Mouse (Mus musculus) heart, embryonic 12.5 days (tissue): ENCODE measurements at regions not wholly inside any gene's neighbourhood (a gene's known extent, or its start where the extent isn't known, plus 50 kb on each side); places are given as distances from the start of the nearest gene placed in this dataset.

Source experiments
- ATAC-seq: fragments of 200-750 bp; cut with Nextera tagmentation; 2 replicates; pipeline ENCODE4 v1.8.0; 2017; ENCODE audit warnings: moderate TSS enrichment, moderate library complexity; ENCODE audit not compliant: insufficient number of reproducible peaks, low FRiP score
- H3K27ac ChIP-seq: fragments of 300-500 bp; sonication (generic); 2 replicates; pipeline ENCODE4 v1.5.1; 2016; ENCODE audit warnings: mild to moderate bottlenecking, moderate library complexity; ENCODE audit not compliant: poor library complexity, severe bottlenecking
- H3K27me3 ChIP-seq: fragments of 300-500 bp; sonication (generic); replicated peaks from 2 replicates; pipeline ENCODE4 v1.6.1; 2016; ENCODE audit warnings: mild to moderate bottlenecking, moderate library complexity
- H3K36me3 ChIP-seq: fragments of 300-500 bp; sonication (generic); 2 replicates; pipeline ENCODE4 v1.6.1; 2016; ENCODE audit warnings: mild to moderate bottlenecking, moderate library complexity
- H3K4me1 ChIP-seq: fragments of 300-500 bp; sonication (generic); replicated peaks from 2 replicates; pipeline ENCODE4 v1.6.1; 2016; ENCODE audit warnings: mild to moderate bottlenecking
- H3K4me2 ChIP-seq: fragments of 300-500 bp; sonication (generic); 2 replicates; pipeline ENCODE4 v1.6.1; 2016; ENCODE audit warnings: mild to moderate bottlenecking, moderate library complexity
- H3K4me3 ChIP-seq: fragments of 300-500 bp; sonication (generic); 2 replicates; pipeline ENCODE4 v1.5.1; 2016; ENCODE audit warnings: mild to moderate bottlenecking
- H3K9ac ChIP-seq: fragments of 300-500 bp; sonication (generic); 2 replicates; pipeline ENCODE4 v1.6.1; 2016; ENCODE audit warnings: mild to moderate bottlenecking, moderate library complexity
- H3K9me3 ChIP-seq: fragments of 300-500 bp; sonication (generic); replicated peaks from 2 replicates; pipeline ENCODE4 v1.6.1; 2016; ENCODE audit warnings: mild to moderate bottlenecking, moderate library complexity
- WGBS: fragments of 180-500 bp; shearing (Covaris S2); methylation state at CpG from one replicate; pipeline ENCODE4 v1.1.7; 2016; 5-methylcytosine and 5-hydroxymethylcytosine counted together

DNA sequence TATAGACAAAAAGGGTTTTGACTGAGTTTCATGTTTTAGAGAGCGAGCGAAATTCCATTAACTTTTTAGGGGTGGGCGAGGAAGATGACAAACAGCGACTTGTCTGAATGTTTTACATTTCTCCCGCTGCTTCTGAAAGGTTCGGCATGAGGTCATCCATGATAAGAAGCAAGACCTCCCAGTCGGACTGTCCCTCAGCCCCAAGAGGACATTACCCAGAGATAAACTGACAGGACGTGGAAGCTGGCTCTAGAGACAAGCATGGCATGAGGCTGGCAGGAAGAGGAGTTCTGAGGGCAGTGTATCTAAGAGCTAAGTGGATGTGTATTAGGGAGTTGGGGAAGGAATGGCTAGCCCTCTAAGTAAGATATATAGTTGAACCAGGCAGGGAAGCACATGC is 104.5 kb upstream of the Pkdcc start:
- peak overlapping the region; percentile 88 for H3K27ac ChIP-seq
- H3K9me3 ChIP-seq: no peaks in the 10 kb centered on the region
- 5% methylated on average over 8 of the region's 8 CpGs for WGBS
- H3K4me1 ChIP-seq: peaks cover 61% of the 10 kb centered on the region
- no peak overlapping the region for H3K4me3 ChIP-seq
- no peaks in the 10 kb centered on the region for H3K27me3 ChIP-seq
- H3K4me2 ChIP-seq: peak overlapping the region; percentile 37
- no peak overlapping the region for H3K9ac ChIP-seq
- peak; percentile 60 for ATAC-seq
- no peaks in the 10 kb centered on the region for H3K36me3 ChIP-seq

DNA sequence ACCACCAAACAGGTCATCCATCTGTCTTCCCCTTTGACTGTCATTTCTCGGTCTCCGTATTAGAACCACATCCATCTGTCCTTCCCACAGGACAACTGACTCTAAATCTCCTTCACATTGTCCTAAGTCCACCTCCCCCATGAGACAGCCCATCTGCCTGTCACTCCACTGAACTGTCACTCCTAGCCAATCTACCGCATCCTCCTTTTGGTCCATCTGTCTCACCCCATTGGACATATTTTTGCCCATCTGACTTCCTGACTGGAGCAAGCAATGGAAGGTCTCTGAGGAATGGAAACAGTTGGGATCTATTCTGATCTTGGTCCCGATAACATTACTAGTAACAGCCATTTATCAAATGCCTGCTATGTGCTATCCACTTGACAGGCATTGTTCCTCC is 99.9 kb upstream of the Pkdcc start:
- H3K27me3 ChIP-seq: no peaks in the 10 kb centered on the region
- no peaks in the 10 kb centered on the region for H3K9me3 ChIP-seq
- H3K27ac ChIP-seq: no peak overlapping the region
- no peak overlapping the region for H3K4me2 ChIP-seq
- no peaks in the 10 kb centered on the region for H3K36me3 ChIP-seq
- no peak overlapping the region for H3K4me3 ChIP-seq
- H3K4me1 ChIP-seq: peaks cover 47% of the 10 kb centered on the region
- H3K9ac ChIP-seq: no peak overlapping the region
- WGBS: 72% methylated on average over 4 of the region's 4 CpGs
- no peak for ATAC-seq

GRCm38 (mm10) chr17:83115832-83116480 is 99.1 kb upstream of the Pkdcc start:
- no peaks in the 10 kb centered on the region for H3K36me3 ChIP-seq
- ATAC-seq: no peak
- no peak overlapping the region for H3K9ac ChIP-seq
- 47% methylated on average over 5 of the region's 6 CpGs for WGBS
- H3K4me1 ChIP-seq: peaks cover 40% of the 10 kb centered on the region
- H3K4me3 ChIP-seq: no peak overlapping the region
- no peak overlapping the region for H3K4me2 ChIP-seq
- no peaks in the 10 kb centered on the region for H3K27me3 ChIP-seq
- no peaks in the 10 kb centered on the region for H3K9me3 ChIP-seq
- H3K27ac ChIP-seq: no peak overlapping the region; the same call in 1 of the 2 replicates

DNA sequence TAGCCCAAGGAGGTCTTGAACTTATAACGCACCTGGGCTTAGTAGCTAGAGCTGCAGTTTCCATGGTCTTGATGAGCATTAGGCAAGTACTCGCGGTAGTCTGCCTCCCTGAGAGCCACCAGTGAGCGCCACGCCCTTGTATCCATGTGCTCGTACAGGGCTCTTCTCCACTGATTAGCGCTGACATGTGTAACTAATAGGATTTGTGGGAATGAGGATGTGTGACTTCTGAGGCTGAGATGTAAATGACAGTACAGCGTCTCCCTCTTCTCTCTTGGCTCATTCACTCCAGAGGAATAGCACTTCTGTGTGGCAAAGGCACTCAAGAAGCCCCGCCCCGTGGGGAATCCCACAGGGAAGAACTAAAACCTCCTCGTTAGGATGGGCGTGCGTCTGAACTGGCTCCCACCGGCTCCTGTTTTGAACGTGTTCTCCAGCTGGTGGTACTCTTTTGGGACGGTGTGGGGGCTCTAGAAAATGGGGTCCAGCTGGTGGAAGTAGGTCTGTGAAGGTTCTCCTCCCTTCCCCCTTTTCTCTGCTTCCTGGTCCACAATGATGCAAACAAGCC is 94.3 kb upstream of the Pkdcc start:
- H3K4me2 ChIP-seq: 0 out of 2 replicates have a peak overlapping the region, but pooled peaks have one; percentile 13
- 57% methylated on average over 16 of the region's 16 CpGs for WGBS
- H3K36me3 ChIP-seq: no peaks in the 10 kb centered on the region
- no peak overlapping the region for H3K9ac ChIP-seq
- no peaks in the 10 kb centered on the region for H3K27me3 ChIP-seq
- peaks cover 42% of the 10 kb centered on the region for H3K4me1 ChIP-seq
- H3K27ac ChIP-seq: no peak overlapping the region
- H3K4me3 ChIP-seq: no peak overlapping the region
- H3K9me3 ChIP-seq: no peaks in the 10 kb centered on the region
- ATAC-seq: no peak

DNA sequence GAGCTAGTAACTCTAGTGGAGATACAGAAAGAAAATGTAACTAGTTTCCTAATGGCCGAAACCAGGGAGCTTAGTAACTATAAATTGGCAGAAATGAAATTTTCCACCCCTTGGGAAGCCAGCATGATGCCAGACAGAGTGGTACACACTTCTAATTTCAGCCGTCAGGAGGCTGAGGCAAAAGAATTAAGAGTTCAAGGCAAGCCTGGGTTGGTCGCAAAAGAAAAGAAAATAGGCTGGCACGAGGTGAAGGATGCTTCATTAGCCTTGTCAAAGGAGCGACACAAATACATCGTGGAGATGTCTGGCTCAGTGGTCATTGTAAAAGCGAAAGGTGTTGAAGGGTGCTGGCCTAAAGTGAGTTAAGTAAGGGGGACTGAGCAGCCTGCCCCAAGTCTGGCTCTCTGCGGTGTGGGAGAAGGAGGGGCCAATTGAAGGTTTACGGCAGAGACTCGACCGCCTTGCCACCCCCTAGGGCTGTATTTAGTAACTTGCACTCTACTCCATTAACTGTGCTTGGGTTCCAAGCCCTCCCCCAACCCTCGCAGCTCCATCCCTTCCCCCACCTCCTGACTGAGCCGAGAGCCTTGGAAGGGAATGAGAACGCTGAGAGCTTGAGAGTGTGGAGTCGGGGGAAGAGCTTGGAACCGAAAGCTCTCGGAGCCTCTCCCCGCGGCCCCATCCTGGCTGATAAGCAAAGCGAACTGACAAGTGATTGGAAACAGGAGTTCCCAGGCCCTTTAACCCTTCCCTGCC is 92.4 kb upstream of the Pkdcc start:
- Histone ChIP-seq H3K36me3 (no peaks in the 10 kb centered on the region), H3K27me3 (no peaks in the 10 kb centered on the region), H3K27ac (peak overlapping the region; percentile 81), H3K4me2 (peak overlapping the region; percentile 51), H3K9ac (no peak overlapping the region), H3K4me1 (peaks cover 47% of the 10 kb centered on the region), H3K9me3 (no peaks in the 10 kb centered on the region), H3K4me3 (peak overlapping the region; percentile 2; the same call in 1 of the 2 replicates)
- WGBS: 4% methylated on average over 20 of the region's 20 CpGs
- ATAC-seq: peak; percentile 92

GRCm38 (mm10) chr17:83125057-83125456 is 90.0 kb upstream of the Pkdcc start:
- Histone ChIP-seq H3K36me3 (no peaks in the 10 kb centered on the region), H3K4me3 (no peak overlapping the region), H3K9ac (no peak overlapping the region), H3K4me2 (no peak overlapping the region), H3K4me1 (peaks cover 62% of the 10 kb centered on the region), H3K9me3 (0 out of 2 replicates have a peak, but pooled peaks cover under 1% of the 10 kb centered on the region), H3K27me3 (no peaks in the 10 kb centered on the region), H3K27ac (peak overlapping the region; percentile 71; the same call in 1 of the 2 replicates)
- no peak for ATAC-seq

DNA sequence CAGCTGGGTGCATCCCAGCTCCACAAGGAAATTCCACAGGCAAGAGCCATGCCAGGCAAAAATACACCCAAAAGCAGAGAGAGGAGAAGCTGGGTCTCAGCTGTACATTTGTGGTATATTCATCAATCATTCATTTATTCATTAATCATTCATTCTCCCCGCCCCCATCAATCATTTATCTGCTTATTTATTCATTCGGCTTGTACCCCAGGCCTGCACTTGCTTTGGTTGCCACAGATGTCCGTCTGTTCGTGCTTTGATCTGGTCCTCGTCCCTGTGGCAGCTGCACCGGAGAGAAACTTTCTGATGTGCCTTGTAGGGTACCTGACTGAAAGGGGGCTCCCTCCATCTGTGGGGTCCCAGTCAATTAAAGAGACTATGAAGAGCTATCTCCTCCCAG is 87.2 kb upstream of the Pkdcc start:
- Histone ChIP-seq H3K9ac (no peak overlapping the region), H3K27me3 (0 out of 2 replicates have a peak, but pooled peaks cover 3% of the 10 kb centered on the region), H3K27ac (no peak overlapping the region), H3K36me3 (no peaks in the 10 kb centered on the region), H3K4me1 (peaks cover 53% of the 10 kb centered on the region), H3K9me3 (0 out of 2 replicates have a peak, but pooled peaks cover 4% of the 10 kb centered on the region), H3K4me2 (no peak overlapping the region), H3K4me3 (no peak overlapping the region)
- no peak for ATAC-seq
- WGBS: 76% methylated on average over 6 of the region's 6 CpGs

DNA sequence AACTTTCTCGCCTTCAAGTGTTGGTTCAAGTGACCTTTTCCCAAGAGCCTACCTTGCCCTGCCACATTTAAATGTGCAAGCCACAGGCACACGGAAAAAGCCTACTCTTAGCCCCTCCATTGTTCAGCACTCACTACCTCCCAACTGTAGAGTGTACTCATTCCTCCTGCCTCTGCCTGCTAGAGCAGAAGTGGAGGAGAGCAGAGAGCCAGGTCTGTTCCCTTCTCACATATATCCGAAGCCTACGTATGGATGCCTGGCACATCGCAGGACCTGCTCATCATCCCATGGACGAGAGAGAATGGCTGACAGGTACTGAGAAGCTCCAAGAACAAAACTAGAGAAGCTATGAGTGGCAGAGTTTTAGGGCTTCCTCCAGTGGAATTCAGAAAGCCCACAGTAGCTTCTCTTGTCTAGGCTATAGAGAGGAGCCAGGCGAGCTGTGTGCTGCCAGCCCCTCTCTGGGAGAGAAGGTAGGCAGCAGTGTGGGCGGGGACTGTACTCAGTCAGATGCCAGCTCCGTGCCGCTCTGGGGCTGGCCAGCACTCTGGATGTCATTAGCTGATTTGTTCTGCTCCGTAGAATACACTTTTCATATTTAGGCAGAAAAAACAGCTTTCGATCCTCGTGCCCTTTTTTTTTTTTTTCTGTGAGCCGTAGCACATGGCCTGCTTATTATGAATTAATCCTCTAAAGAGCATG is 86.1 kb upstream of the Pkdcc start:
- Histone ChIP-seq H3K4me2 (no peak overlapping the region), H3K36me3 (no peaks in the 10 kb centered on the region), H3K4me1 (peaks cover 47% of the 10 kb centered on the region), H3K9ac (no peak overlapping the region), H3K27me3 (0 out of 2 replicates have a peak, but pooled peaks cover 3% of the 10 kb centered on the region), H3K4me3 (no peak overlapping the region), H3K9me3 (0 out of 2 replicates have a peak, but pooled peaks cover 4% of the 10 kb centered on the region), H3K27ac (no peak overlapping the region)
- no peak for ATAC-seq
- WGBS: 65% methylated on average over 14 of the region's 14 CpGs

DNA sequence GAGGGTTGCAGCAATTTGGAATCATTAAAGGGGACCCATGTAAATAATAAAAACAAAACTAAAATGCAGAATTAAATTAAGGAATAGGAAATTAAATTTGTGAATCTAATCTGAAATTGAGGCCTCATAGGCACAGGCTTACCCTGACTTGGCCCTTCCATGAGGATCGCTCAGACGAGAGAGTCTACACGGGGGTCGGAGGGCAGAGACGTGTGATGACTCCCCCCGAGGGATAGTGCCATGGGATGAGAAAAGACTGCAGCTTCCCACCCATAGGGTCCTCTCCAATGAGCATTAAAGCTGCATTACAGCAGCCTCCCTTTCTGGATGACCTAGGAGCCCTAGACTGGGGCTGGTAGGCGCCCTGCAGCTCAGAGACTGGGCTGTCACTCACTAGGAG is 85.4 kb upstream of the Pkdcc start:
- ATAC-seq: no peak
- Histone ChIP-seq H3K4me1 (peaks cover 40% of the 10 kb centered on the region), H3K9me3 (0 out of 2 replicates have a peak, but pooled peaks cover 4% of the 10 kb centered on the region), H3K36me3 (no peaks in the 10 kb centered on the region), H3K4me3 (no peak overlapping the region), H3K27ac (no peak overlapping the region), H3K4me2 (no peak overlapping the region), H3K27me3 (0 out of 2 replicates have a peak, but pooled peaks cover 3% of the 10 kb centered on the region), H3K9ac (no peak overlapping the region)
- whole genome bisulfite sequencing: 82% methylated on average over 7 of the region's 7 CpGs

- Histone ChIP-seq H3K27ac (no peak overlapping the region), H3K4me3 (no peak overlapping the region), H3K9ac (no peak overlapping the region), H3K27me3 (0 out of 2 replicates have a peak, but pooled peaks cover 3% of the 10 kb centered on the region), H3K4me2 (no peak overlapping the region), H3K9me3 (0 out of 2 replicates have a peak, but pooled peaks cover 4% of the 10 kb centered on the region), H3K4me1 (peaks cover 34% of the 10 kb centered on the region), H3K36me3 (no peaks in the 10 kb centered on the region)
- ATAC-seq: no peak
- 73% methylated on average over 9 of the region's 9 CpGs for WGBS
Observed at GRCm38 (mm10) chr17:83133201-83133600, 81.9 kb upstream of the Pkdcc start.
